Mouse (Mus musculus) bone marrow macrophage, adult 2 months (primary cell): ENCODE results near the gene Ralgps1.

Experiments used
- CTCF ChIP-seq: IDR thresholded peaks from 2 replicates; pipeline ENCODE4 v1.5.1; 2012; ENCODE audit warnings: low read depth, mild to moderate bottlenecking, low read length, moderate library complexity
- POLR2A ChIP-seq: IDR thresholded peaks from 2 replicates; pipeline ENCODE4 v1.6.1; 2012; ENCODE audit warnings: mild to moderate bottlenecking, low read depth, low read length, borderline replicate concordance

DNA sequence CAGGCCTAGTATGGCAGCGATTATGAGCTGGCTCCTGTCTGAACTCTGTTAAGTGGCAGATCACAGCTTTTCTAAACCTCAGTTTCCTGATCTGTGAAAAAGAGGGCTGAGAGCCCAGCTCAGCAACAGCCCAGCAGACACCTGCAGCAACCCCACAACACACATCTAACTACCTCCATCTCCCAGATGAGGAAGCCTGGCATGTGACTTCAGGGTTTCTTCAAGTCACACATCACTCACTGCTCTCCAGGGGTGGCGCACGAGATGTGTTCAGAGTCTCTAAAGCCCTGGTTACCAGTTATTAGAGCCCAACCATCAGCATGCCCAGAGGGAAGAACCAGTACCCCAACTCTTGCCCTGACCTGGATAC lies 153.9 kb downstream of the Ralgps1 start:
- TF ChIP-seq POLR2A = no peak
- no peak for TF ChIP-seq CTCF
